Mouse (Mus musculus): Measurements from ENCODE around the gene 1700021F05Rik. TPM values are rescaled to one million over a fixed set of nuclear protein-coding genes. Genes with fewer than 3 reads are reported as not detected.

Gene 1700021F05Rik
- polyA plus RNA-seq (2012; rRNA removed) = 3.6 and 3.9 TPM in 2 replicates

DNA sequence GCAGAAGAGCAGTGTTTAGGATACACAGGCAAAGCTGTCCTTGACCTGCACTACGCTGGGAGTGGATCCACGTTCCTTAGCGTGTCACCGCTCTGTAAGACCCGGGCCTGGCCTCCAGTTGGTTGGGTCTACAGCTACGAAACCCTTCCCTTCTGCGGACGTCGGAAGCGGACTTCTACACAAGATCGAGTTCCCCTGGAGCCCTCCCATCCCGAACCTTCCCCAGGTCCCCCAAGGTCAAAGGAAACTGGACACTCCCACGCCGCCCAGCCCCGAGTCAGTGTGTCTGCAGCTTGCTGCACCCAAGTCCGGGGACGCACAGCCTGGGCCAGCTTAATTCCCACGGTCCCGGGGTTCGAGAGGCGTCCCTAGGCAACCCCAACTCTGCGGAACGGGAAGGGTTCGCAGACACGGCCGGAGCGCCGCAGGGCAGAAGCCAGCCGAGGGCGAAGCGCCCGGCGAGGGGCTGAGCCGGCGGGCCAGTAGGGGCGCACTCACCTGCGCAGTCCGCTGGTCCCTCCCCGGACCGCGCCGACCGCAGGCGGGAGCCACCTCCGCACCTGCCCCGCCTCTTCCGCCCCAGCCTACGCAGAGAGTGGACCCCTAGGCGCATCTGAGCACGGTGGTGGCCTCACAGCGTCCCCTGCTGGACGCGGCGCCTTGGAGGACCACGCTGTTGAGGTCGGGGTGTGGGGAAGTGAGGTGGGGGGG lies at the start of gene 1700021F05Rik:
Gene 1700021F05Rik (minus strand): TSS at position 553 of the 711 bp plus-strand sequence.
- TF ChIP-seq CTCF (IDR thresholded peaks at IDR 0.05; ENCODE audit: extremely low read depth, insufficient read depth, insufficient read length, insufficient replicate concordance) (peak; percentile 89), POLR2A (IDR thresholded peaks at IDR 0.05; ENCODE audit: low read depth, low read length) (peak; percentile 67)
- WGBS = 1% methylated on average over 41 of the region's 56 CpGs
- Histone ChIP-seq H3K27me3 (ENCODE audit: control insufficient read depth, insufficient read depth, low read length) (no peaks in the 10 kb centered on the region), H3K4me1 (ENCODE audit: control insufficient read depth, insufficient read depth, insufficient read length) (no peaks in the 10 kb centered on the region; the same call in 1 of the 2 replicates), H3K4me3 (ENCODE audit: extremely low read depth, insufficient read depth, insufficient read length) (peak within 1 kb of the TSS; percentile 87), H3K36me3 (ENCODE audit: control insufficient read depth, insufficient read depth, low read length) (no peaks in the 10 kb centered on the region), H3K27ac (ENCODE audit: insufficient read depth, low read length) (peak within 1 kb of the TSS; percentile 53; the same call in 1 of the 2 replicates)
- DNase-seq (ENCODE audit: low read depth in 1 of 2, low spot score in 2 of 2) = peak; percentile 89 to 94

DNA sequence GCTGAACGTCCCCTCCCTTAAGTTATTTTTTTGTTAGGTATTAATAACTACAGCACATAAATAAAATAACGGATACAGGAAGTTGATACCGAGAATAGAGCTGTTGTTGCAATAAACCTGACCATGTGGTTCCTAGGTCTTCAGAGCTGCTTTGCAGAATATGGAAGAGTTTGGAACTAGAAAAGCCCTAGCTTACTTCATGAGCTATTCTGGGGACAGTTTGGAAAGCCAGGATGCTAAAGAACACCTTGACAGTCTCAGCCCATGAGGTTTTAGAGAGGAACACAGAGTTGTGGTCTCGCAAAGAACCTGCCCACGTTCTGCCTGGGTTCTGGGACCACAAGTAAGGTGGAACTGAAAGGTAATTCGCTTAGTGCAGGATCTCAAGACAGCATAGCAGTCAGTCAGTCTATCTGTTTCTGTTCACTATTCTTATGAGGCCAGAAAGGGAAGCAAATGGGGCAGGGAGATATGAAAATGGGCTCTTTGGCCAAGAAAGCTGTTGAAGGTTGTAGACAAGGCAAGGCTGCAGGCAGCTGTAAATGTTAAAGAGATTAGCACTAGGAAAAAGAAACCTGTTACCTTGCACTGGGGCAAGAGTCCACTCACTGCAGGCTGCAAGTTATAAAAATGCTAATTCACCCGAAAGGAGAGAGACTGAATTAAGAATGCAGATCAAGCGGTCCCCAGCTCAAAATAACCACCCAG lies 47.8 kb upstream of the 1700021F05Rik start:
- H3K27me3 ChIP-seq (ENCODE audit: control insufficient read depth, insufficient read depth, low read length) = no peaks in the 10 kb centered on the region
- H3K4me1 ChIP-seq (ENCODE audit: control insufficient read depth, insufficient read depth, insufficient read length) = peaks cover 3% of the 10 kb centered on the region; the same call in 1 of the 2 replicates
- peak in 1 of 2 experiments; percentile 26 for DNase-seq (ENCODE audit: low read depth in 1 of 2, low spot score in 2 of 2)
- 22% methylated on average over 8 of the region's 8 CpGs for WGBS
- peak overlapping the region; percentile 17; the same call in 1 of the 2 replicates for H3K27ac ChIP-seq (ENCODE audit: insufficient read depth, low read length)
- no peak for TF ChIP-seq CTCF (IDR thresholded peaks at IDR 0.05; ENCODE audit: extremely low read depth, insufficient read depth, insufficient read length, insufficient replicate concordance)
- H3K36me3 ChIP-seq (ENCODE audit: control insufficient read depth, insufficient read depth, low read length) = peaks cover 3% of the 10 kb centered on the region; the same call in 1 of the 2 replicates
- no peak overlapping the region for H3K4me3 ChIP-seq (ENCODE audit: extremely low read depth, insufficient read depth, insufficient read length)

DNA sequence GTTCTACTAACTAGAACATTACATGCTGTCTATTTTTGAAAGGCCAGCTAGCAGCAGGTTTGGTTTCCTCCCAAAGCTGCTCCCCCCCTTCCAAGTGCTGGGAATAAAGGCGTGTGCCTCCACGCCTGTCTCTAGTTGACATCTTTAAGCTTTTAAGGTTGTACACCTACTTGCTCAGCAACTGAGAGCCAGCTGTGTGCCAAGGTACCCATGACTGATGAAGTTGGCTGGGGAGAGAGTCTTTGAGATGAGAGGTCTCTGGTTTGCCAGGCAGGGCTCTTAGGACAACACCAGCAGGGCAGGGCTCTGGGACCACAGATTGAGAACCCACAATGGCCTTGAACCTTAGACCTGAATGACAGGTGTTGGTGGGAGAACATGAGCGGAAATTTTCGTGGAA lies 43.7 kb upstream of the 1700021F05Rik start:
- 87% methylated on average over 4 of the region's 4 CpGs for WGBS
- no peak for DNase-seq (ENCODE audit: low read depth in 1 of 2, low spot score in 2 of 2)
- H3K4me3 ChIP-seq (ENCODE audit: extremely low read depth, insufficient read depth, insufficient read length) = no peak overlapping the region
- no peaks in the 10 kb centered on the region for H3K27me3 ChIP-seq (ENCODE audit: control insufficient read depth, insufficient read depth, low read length)
- TF ChIP-seq POLR2A (IDR thresholded peaks at IDR 0.05; ENCODE audit: low read depth, low read length) (no peak), CTCF (IDR thresholded peaks at IDR 0.05; ENCODE audit: extremely low read depth, insufficient read depth, insufficient read length, insufficient replicate concordance) (no peak)
- H3K36me3 ChIP-seq (ENCODE audit: control insufficient read depth, insufficient read depth, low read length) = peaks cover 5% of the 10 kb centered on the region
- no peak overlapping the region; the same call in 1 of the 2 replicates for H3K27ac ChIP-seq (ENCODE audit: insufficient read depth, low read length)
- H3K4me1 ChIP-seq (ENCODE audit: control insufficient read depth, insufficient read depth, insufficient read length) = peaks cover 5% of the 10 kb centered on the region; the same call in 1 of the 2 replicates

DNA sequence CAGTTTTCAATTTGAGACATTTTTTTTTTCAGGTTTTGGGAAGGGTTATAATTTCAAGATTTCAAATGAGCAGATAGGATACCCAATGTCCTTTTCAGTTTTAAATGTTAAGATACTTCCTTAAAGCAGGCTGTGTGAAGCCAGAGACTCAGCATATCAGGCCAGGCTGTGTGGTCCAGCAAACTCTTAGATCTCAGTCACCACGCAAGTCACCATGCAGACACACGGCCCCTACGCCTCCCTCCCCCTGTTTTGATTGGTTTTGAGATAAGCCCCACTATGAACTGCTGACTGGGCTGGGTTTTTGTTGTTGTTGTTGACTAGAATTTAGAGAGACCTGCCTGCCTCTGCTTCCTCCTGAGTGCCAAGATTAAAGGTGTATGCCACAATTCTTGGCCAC lies 40.5 kb upstream of the 1700021F05Rik start:
- TF ChIP-seq CTCF (IDR thresholded peaks at IDR 0.05; ENCODE audit: extremely low read depth, insufficient read depth, insufficient read length, insufficient replicate concordance) = no peak
- Histone ChIP-seq H3K4me3 (ENCODE audit: extremely low read depth, insufficient read depth, insufficient read length) (peak overlapping the region; percentile 75), H3K4me1 (ENCODE audit: control insufficient read depth, insufficient read depth, insufficient read length) (peaks cover 7% of the 10 kb centered on the region; the same call in 1 of the 2 replicates), H3K27me3 (ENCODE audit: control insufficient read depth, insufficient read depth, low read length) (peaks cover 2% of the 10 kb centered on the region; the same call in 1 of the 2 replicates), H3K27ac (ENCODE audit: insufficient read depth, low read length) (peak overlapping the region; percentile 69), H3K36me3 (ENCODE audit: control insufficient read depth, insufficient read depth, low read length) (peaks cover 5% of the 10 kb centered on the region)
- 32% methylated on average over 3 of the region's 3 CpGs for WGBS
- DNase-seq (ENCODE audit: low read depth in 1 of 2, low spot score in 2 of 2) = no peak

DNA sequence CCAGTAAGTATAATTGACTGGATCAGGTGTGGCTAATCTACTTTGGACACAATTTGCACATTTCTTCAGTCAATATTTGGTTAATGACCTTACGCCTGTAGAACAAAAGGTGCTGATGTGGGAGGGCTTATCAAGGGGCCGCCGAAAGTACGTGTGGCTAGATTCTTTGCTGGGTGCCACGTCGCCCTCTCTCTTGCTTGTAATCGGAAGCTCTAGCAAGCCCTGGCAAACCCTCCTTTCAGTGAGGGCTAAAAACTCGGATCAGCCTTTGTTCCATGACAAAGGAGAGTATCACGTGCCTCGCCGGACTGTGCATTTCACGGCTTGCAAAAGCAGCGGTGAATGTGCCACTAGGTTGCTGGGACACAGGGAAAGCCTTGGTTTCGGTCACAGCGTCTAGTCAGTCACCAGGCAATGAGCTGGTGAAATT lies 39.9 kb upstream of the 1700021F05Rik start:
- Histone ChIP-seq H3K27me3 (ENCODE audit: control insufficient read depth, insufficient read depth, low read length) (peaks cover 2% of the 10 kb centered on the region; the same call in 1 of the 2 replicates), H3K27ac (ENCODE audit: insufficient read depth, low read length) (peak overlapping the region; percentile 69), H3K4me1 (ENCODE audit: control insufficient read depth, insufficient read depth, insufficient read length) (peaks cover 7% of the 10 kb centered on the region; the same call in 1 of the 2 replicates), H3K4me3 (ENCODE audit: extremely low read depth, insufficient read depth, insufficient read length) (peak overlapping the region; percentile 75), H3K36me3 (ENCODE audit: control insufficient read depth, insufficient read depth, low read length) (peaks cover 5% of the 10 kb centered on the region)
- WGBS = 1% methylated on average over 15 of the region's 15 CpGs
- TF ChIP-seq CTCF (IDR thresholded peaks at IDR 0.05; ENCODE audit: extremely low read depth, insufficient read depth, insufficient read length, insufficient replicate concordance) (no peak), POLR2A (IDR thresholded peaks at IDR 0.05; ENCODE audit: low read depth, low read length) (no peak)
- DNase-seq (ENCODE audit: low read depth in 1 of 2, low spot score in 2 of 2) = peak in 1 of 2 experiments; percentile 20

DNA sequence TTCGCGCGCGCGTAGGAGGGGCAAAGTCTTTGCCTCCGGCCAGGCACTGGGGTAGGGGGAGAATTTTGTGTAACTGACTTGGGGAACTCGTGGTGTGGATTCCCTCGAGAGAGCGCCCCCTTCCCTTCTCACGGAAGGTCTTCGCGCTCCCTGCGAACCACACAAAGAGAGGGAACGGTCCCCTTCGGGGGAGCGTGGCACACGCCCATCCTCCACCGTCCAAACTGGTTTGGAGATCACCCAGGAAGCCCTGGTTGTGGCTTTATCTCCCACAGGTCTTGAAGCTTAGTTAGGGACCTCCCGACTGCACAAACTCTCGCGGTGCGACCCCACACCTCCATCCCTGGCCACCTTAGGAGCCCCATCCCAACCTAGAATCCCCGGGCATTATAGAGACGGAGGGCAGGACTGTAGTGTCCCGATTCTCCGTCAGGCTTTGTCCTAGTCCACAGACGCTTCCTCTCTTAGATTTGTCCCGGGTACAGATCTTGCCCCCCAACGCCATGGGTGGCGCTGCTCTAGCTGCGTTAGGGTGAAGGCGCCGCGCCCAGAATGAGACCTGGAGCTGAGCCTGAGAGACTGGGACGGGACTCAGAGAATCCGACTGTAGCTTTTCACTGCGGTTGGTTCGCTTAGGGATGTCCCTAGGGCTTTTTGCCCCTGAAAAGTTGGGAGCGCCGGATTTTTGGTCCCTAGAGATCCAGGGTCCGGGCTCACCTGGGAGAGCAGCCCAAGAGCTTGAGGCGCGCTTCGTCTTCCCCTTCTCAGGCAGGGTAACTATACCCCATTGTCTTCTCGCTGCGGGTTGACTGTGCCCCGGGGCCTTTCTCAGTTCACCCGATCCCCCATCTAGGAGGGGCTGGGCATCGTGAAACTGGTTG lies 38.8 kb upstream of the 1700021F05Rik start:
- H3K27me3 ChIP-seq (ENCODE audit: control insufficient read depth, insufficient read depth, low read length) = peaks cover 2% of the 10 kb centered on the region; the same call in 1 of the 2 replicates
- no peak; the same call in 1 of the 2 replicates for TF ChIP-seq POLR2A (IDR thresholded peaks at IDR 0.05; ENCODE audit: low read depth, low read length)
- TF ChIP-seq CTCF (IDR thresholded peaks at IDR 0.05; ENCODE audit: extremely low read depth, insufficient read depth, insufficient read length, insufficient replicate concordance) = no peak
- peak in 1 of 2 experiments; percentile 61 for DNase-seq (ENCODE audit: low read depth in 1 of 2, low spot score in 2 of 2)
- under 1% methylated on average over 49 of the region's 49 CpGs for WGBS
- H3K4me1 ChIP-seq (ENCODE audit: control insufficient read depth, insufficient read depth, insufficient read length) = peaks cover 7% of the 10 kb centered on the region; the same call in 1 of the 2 replicates
- H3K36me3 ChIP-seq (ENCODE audit: control insufficient read depth, insufficient read depth, low read length) = peaks cover 5% of the 10 kb centered on the region
- H3K27ac ChIP-seq (ENCODE audit: insufficient read depth, low read length) = peak overlapping the region; percentile 95
- peak overlapping the region; percentile 61 for H3K4me3 ChIP-seq (ENCODE audit: extremely low read depth, insufficient read depth, insufficient read length)
